Mouse (Mus musculus): ENCODE measurements at regions not wholly inside any gene's neighbourhood (a gene's known extent, or its start where the extent isn't known, plus 50 kb on each side); places are given as distances from the start of the nearest gene placed in this dataset.
A peak's percentile ranks its signal among the peaks of the same experiment; 100 is the strongest.

- Histone ChIP-seq H3K4me1 (ENCODE audit: control insufficient read depth, insufficient read depth, low read length) (no peaks in the 10 kb centered on the region), H3K36me3 (ENCODE audit: control insufficient read depth, insufficient read depth, low read length) (no peaks in the 10 kb centered on the region), H3K9ac (ENCODE audit: low read length) (no peak overlapping the region), H3K27ac (ENCODE audit: low read length) (no peak overlapping the region), H3K4me3 (replicated peaks; ENCODE audit: low read length) (no peak overlapping the region), H3K27me3 (ENCODE audit: control insufficient read depth, insufficient read depth, low read length) (no peaks in the 10 kb centered on the region), H3K4me2 (ENCODE audit: low read depth, low read length) (no peak overlapping the region), H3K9me3 (replicated peaks; ENCODE audit: control insufficient read depth, low read length) (no peaks in the 10 kb centered on the region)
- 64% methylated on average over 5 of the region's 5 CpGs for WGBS
- ATAC-seq (ENCODE audit: insufficient read depth, low FRiP score) = no peak
Observed at GRCm38 (mm10) chr5:4304201-4304600, 112.0 kb downstream of the Mterf1b start.

GRCm38 (mm10) chr5:4308514-4308913 is 116.3 kb downstream of the Mterf1b start:
- WGBS = 76% methylated on average over 5 of the region's 5 CpGs
- Histone ChIP-seq H3K36me3 (ENCODE audit: control insufficient read depth, insufficient read depth, low read length) (no peaks in the 10 kb centered on the region), H3K4me3 (replicated peaks; ENCODE audit: low read length) (no peak overlapping the region)

GRCm38 (mm10) chr5:4311169-4311568 is 119.0 kb downstream of the Mterf1b start:
- Histone ChIP-seq H3K9me3 (replicated peaks; ENCODE audit: control insufficient read depth, low read length) (no peaks in the 10 kb centered on the region), H3K4me1 (ENCODE audit: control insufficient read depth, insufficient read depth, low read length) (0 out of 2 replicates have a peak, but pooled peaks cover 4% of the 10 kb centered on the region), H3K4me3 (replicated peaks; ENCODE audit: low read length) (no peak overlapping the region), H3K9ac (ENCODE audit: low read length) (no peak overlapping the region), H3K4me2 (ENCODE audit: low read depth, low read length) (no peak overlapping the region), H3K27ac (ENCODE audit: low read length) (0 out of 2 replicates have a peak overlapping the region, but pooled peaks have one; percentile 7), H3K27me3 (ENCODE audit: control insufficient read depth, insufficient read depth, low read length) (no peaks in the 10 kb centered on the region), H3K36me3 (ENCODE audit: control insufficient read depth, insufficient read depth, low read length) (no peaks in the 10 kb centered on the region)
- no peak for ATAC-seq (ENCODE audit: insufficient read depth, low FRiP score)
- WGBS = 50% methylated on average over 4 of the region's 4 CpGs

More at GRCm38 (mm10) chr5:4308514-4308913, 116.3 kb downstream of the Mterf1b start:
- H3K9ac ChIP-seq (ENCODE audit: low read length) = no peak overlapping the region
- no peak overlapping the region for H3K4me2 ChIP-seq (ENCODE audit: low read depth, low read length)
- H3K4me1 ChIP-seq (ENCODE audit: control insufficient read depth, insufficient read depth, low read length) = 0 out of 2 replicates have a peak, but pooled peaks cover 4% of the 10 kb centered on the region
- no peaks in the 10 kb centered on the region for H3K9me3 ChIP-seq (replicated peaks; ENCODE audit: control insufficient read depth, low read length)
- ATAC-seq (ENCODE audit: insufficient read depth, low FRiP score) = no peak
- no peaks in the 10 kb centered on the region for H3K27me3 ChIP-seq (ENCODE audit: control insufficient read depth, insufficient read depth, low read length)
- no peak overlapping the region for H3K27ac ChIP-seq (ENCODE audit: low read length)

GRCm38 (mm10) chr5:4311599-4311998 is 119.4 kb downstream of the Mterf1b start:
- Histone ChIP-seq H3K36me3 (ENCODE audit: control insufficient read depth, insufficient read depth, low read length) (no peaks in the 10 kb centered on the region), H3K27me3 (ENCODE audit: control insufficient read depth, insufficient read depth, low read length) (no peaks in the 10 kb centered on the region), H3K4me2 (ENCODE audit: low read depth, low read length) (no peak overlapping the region), H3K4me3 (replicated peaks; ENCODE audit: low read length) (no peak overlapping the region), H3K4me1 (ENCODE audit: control insufficient read depth, insufficient read depth, low read length) (0 out of 2 replicates have a peak, but pooled peaks cover 4% of the 10 kb centered on the region), H3K27ac (ENCODE audit: low read length) (no peak overlapping the region), H3K9ac (ENCODE audit: low read length) (no peak overlapping the region), H3K9me3 (replicated peaks; ENCODE audit: control insufficient read depth, low read length) (no peaks in the 10 kb centered on the region)
- WGBS = 45% methylated on average over 4 of the region's 4 CpGs
- no peak; the same call in 1 of the 2 replicates for ATAC-seq (ENCODE audit: insufficient read depth, low FRiP score)

GRCm38 (mm10) chr5:4312675-4313074 is 120.5 kb downstream of the Mterf1b start:
- peak overlapping the region; percentile 68 for H3K27ac ChIP-seq (ENCODE audit: low read length)
- peak; percentile 71; the same call in 1 of the 2 replicates for ATAC-seq (ENCODE audit: insufficient read depth, low FRiP score)
- no peak overlapping the region for H3K9ac ChIP-seq (ENCODE audit: low read length)
- H3K4me2 ChIP-seq (ENCODE audit: low read depth, low read length) = peak overlapping the region; percentile 22
- 0 out of 2 replicates have a peak, but pooled peaks cover 4% of the 10 kb centered on the region for H3K4me1 ChIP-seq (ENCODE audit: control insufficient read depth, insufficient read depth, low read length)
- H3K27me3 ChIP-seq (ENCODE audit: control insufficient read depth, insufficient read depth, low read length) = no peaks in the 10 kb centered on the region
- no peaks in the 10 kb centered on the region for H3K36me3 ChIP-seq (ENCODE audit: control insufficient read depth, insufficient read depth, low read length)
- no peaks in the 10 kb centered on the region for H3K9me3 ChIP-seq (replicated peaks; ENCODE audit: control insufficient read depth, low read length)
- 33% methylated on average over 14 of the region's 14 CpGs for WGBS
- no peak overlapping the region for H3K4me3 ChIP-seq (replicated peaks; ENCODE audit: low read length)

GRCm38 (mm10) chr5:4322634-4323386 is 130.6 kb downstream of the Mterf1b start:
- 41% methylated on average over 8 of the region's 8 CpGs for WGBS
- Histone ChIP-seq H3K9me3 (replicated peaks; ENCODE audit: control insufficient read depth, low read length) (no peaks in the 10 kb centered on the region), H3K27ac (ENCODE audit: low read length) (peak overlapping the region; percentile 73), H3K4me1 (ENCODE audit: control insufficient read depth, insufficient read depth, low read length) (peaks cover 12% of the 10 kb centered on the region), H3K4me2 (ENCODE audit: low read depth, low read length) (no peak overlapping the region), H3K4me3 (replicated peaks; ENCODE audit: low read length) (no peak overlapping the region), H3K9ac (ENCODE audit: low read length) (no peak overlapping the region), H3K36me3 (ENCODE audit: control insufficient read depth, insufficient read depth, low read length) (no peaks in the 10 kb centered on the region), H3K27me3 (ENCODE audit: control insufficient read depth, insufficient read depth, low read length) (no peaks in the 10 kb centered on the region)
- ATAC-seq (ENCODE audit: insufficient read depth, low FRiP score) = peak; percentile 79

- no peak; the same call in 1 of the 2 replicates for ATAC-seq (ENCODE audit: insufficient read depth, low FRiP score)
- peak overlapping the region; percentile 42; the same call in 1 of the 2 replicates for H3K27ac ChIP-seq (ENCODE audit: low read length)
Observed at GRCm38 (mm10) chr5:4323387-4323704, 131.2 kb downstream of the Mterf1b start.

GRCm38 (mm10) chr5:4325813-4326212 is 133.6 kb downstream of the Mterf1b start:
- Histone ChIP-seq H3K4me3 (replicated peaks; ENCODE audit: low read length) (no peak overlapping the region), H3K36me3 (ENCODE audit: control insufficient read depth, insufficient read depth, low read length) (no peaks in the 10 kb centered on the region), H3K27me3 (ENCODE audit: control insufficient read depth, insufficient read depth, low read length) (no peaks in the 10 kb centered on the region), H3K27ac (ENCODE audit: low read length) (no peak overlapping the region; the same call in 1 of the 2 replicates), H3K9me3 (replicated peaks; ENCODE audit: control insufficient read depth, low read length) (no peaks in the 10 kb centered on the region), H3K4me1 (ENCODE audit: control insufficient read depth, insufficient read depth, low read length) (peaks cover 12% of the 10 kb centered on the region), H3K4me2 (ENCODE audit: low read depth, low read length) (no peak overlapping the region), H3K9ac (ENCODE audit: low read length) (no peak overlapping the region)
- ATAC-seq (ENCODE audit: insufficient read depth, low FRiP score) = peak; percentile 85
- 3% methylated on average over 3 of the region's 3 CpGs for WGBS

More at GRCm38 (mm10) chr5:4323387-4323704, 131.2 kb downstream of the Mterf1b start:
- Histone ChIP-seq H3K36me3 (ENCODE audit: control insufficient read depth, insufficient read depth, low read length) (no peaks in the 10 kb centered on the region), H3K27me3 (ENCODE audit: control insufficient read depth, insufficient read depth, low read length) (no peaks in the 10 kb centered on the region), H3K9ac (ENCODE audit: low read length) (no peak overlapping the region), H3K9me3 (replicated peaks; ENCODE audit: control insufficient read depth, low read length) (no peaks in the 10 kb centered on the region), H3K4me3 (replicated peaks; ENCODE audit: low read length) (no peak overlapping the region), H3K4me1 (ENCODE audit: control insufficient read depth, insufficient read depth, low read length) (peaks cover 12% of the 10 kb centered on the region), H3K4me2 (ENCODE audit: low read depth, low read length) (no peak overlapping the region)
- 56% methylated on average over 2 of the region's 2 CpGs for WGBS

- H3K9ac ChIP-seq (ENCODE audit: low read length) = no peak overlapping the region
- no peaks in the 10 kb centered on the region for H3K36me3 ChIP-seq (ENCODE audit: control insufficient read depth, insufficient read depth, low read length)
- 16% methylated on average over 8 of the region's 8 CpGs for WGBS
- no peaks in the 10 kb centered on the region for H3K9me3 ChIP-seq (replicated peaks; ENCODE audit: control insufficient read depth, low read length)
- peaks cover 12% of the 10 kb centered on the region for H3K4me1 ChIP-seq (ENCODE audit: control insufficient read depth, insufficient read depth, low read length)
- H3K27ac ChIP-seq (ENCODE audit: low read length) = peak overlapping the region; percentile 60; the same call in 1 of the 2 replicates
- no peaks in the 10 kb centered on the region for H3K27me3 ChIP-seq (ENCODE audit: control insufficient read depth, insufficient read depth, low read length)
- 0 out of 2 replicates have a peak, but pooled peaks have one; percentile 15 for ATAC-seq (ENCODE audit: insufficient read depth, low FRiP score)
- H3K4me2 ChIP-seq (ENCODE audit: low read depth, low read length) = no peak overlapping the region
- no peak overlapping the region for H3K4me3 ChIP-seq (replicated peaks; ENCODE audit: low read length)
Observed at GRCm38 (mm10) chr5:4326309-4327014, 134.3 kb downstream of the Mterf1b start.
